Mouse (Mus musculus) limb, embryonic 13.5 days (tissue): ENCODE measurements around the gene Rab6b. TPM values are rescaled to one million over a fixed set of nuclear protein-coding genes. Genes with fewer than 3 reads are reported as not detected.

Experiments
- polyA plus RNA-seq: library from polyadenylated mRNA; unstranded; fragments of >200 nt; fragmentation: Nextera tagmentation; extraction: Ambion mirVana; gene quantifications from 2 replicates; pipeline ENCODE4 v1.2.1, GENCODE M21; 2015

Rab6b gene
- polyA plus RNA-seq, 1 experiment from 2014 or later = 6.1 TPM

Other genes with a start within 250 kb of the Rab6b start
- 2.2 and 2.5 TPM in 2 replicates for gene Slco2a1, start 123.1 kb upstream of the Rab6b start, polyA plus RNA-seq
- gene Srprb, start 90.3 kb downstream of the Rab6b start, polyA plus RNA-seq = 62.4 and 66.9 TPM in 2 replicates
- gene Gm20425, start 118.5 kb downstream of the Rab6b start, polyA plus RNA-seq = 1.2 and 1.3 TPM in 2 replicates
- gene Trf, start 118.7 kb downstream of the Rab6b start, polyA plus RNA-seq = 14.7 and 22.8 TPM in 2 replicates
- 2.5 and 3.0 TPM in 2 replicates for gene 1300017J02Rik, start 193.3 kb downstream of the Rab6b start, polyA plus RNA-seq
- 70.8 and 73.2 TPM in 2 replicates for gene Topbp1, start 193.4 kb downstream of the Rab6b start, polyA plus RNA-seq